Mouse (Mus musculus) testis, adult 2 months (tissue): ENCODE measurements at regions not wholly inside any gene's neighbourhood (a gene's known extent, or its start where the extent isn't known, plus 50 kb on each side); places are given as distances from the start of the nearest gene placed in this dataset.

Experiments
- CTCF ChIP-seq: fragments of 200-500 bp; IDR thresholded peaks from 2 replicates; pipeline ENCODE4 v1.5.1; 2012; ENCODE audit warnings: low read depth, mild to moderate bottlenecking, inconsistent platforms, low read length, moderate library complexity; ENCODE audit not compliant: control insufficient read depth, insufficient read depth, insufficient replicate concordance
- POLR2A ChIP-seq: fragments of 200-500 bp; IDR thresholded peaks from 2 replicates; pipeline ENCODE4 v1.6.1; 2012; ENCODE audit warnings: low read depth, mild to moderate bottlenecking, inconsistent platforms, low read length, moderate library complexity; ENCODE audit not compliant: control insufficient read depth

DNA sequence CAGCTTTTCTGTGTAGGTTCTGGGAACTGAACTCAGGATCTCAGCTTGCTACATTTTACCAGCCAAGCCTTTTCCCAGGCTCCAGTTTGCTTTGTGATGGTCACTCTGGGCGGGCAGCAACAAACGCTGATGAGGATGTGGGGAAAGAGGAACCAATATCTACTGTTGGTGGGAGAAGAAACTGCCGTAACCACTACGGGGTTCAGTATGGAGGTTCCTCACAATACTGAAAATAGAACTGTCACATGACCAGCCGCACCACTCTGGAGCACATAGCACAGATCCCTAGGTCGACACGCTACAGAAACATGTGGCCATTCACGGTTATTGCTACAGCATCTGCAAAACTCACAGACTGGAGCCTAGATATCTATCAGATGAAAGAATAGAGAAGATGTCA is 57.2 kb upstream of the Kras start:
- TF ChIP-seq CTCF (no peak), POLR2A (no peak)
